Mouse (Mus musculus): ENCODE measurements at regions not wholly inside any gene's neighbourhood (a gene's known extent, or its start where the extent isn't known, plus 50 kb on each side); places are given as distances from the start of the nearest gene placed in this dataset.
A peak's percentile ranks its signal among the peaks of the same experiment; 100 is the strongest.

GRCm38 (mm10) chr10:72347949-72348663, 306.5 kb upstream of the Zwint start:
- Histone ChIP-seq H3K9ac (replicated peaks; ENCODE audit: low read depth) (no peak overlapping the region), H3K4me3 (ENCODE audit: low read depth, low read length) (no peak overlapping the region), H3K9me3 (ENCODE audit: low read length) (no peaks in the 10 kb centered on the region), H3K4me2 (replicated peaks; ENCODE audit: low read depth, low read length) (no peak overlapping the region), H3K27ac (ENCODE audit: low read length) (no peak overlapping the region), H3K36me3 (ENCODE audit: insufficient read depth, low read length) (no peaks in the 10 kb centered on the region), H3K4me1 (ENCODE audit: insufficient read depth, low read depth, low read length) (no peaks in the 10 kb centered on the region), H3K27me3 (replicated peaks; ENCODE audit: insufficient read depth, low read length) (no peaks in the 10 kb centered on the region)
- no peak for ATAC-seq
- 81% methylated on average over 2 of the region's 2 CpGs for WGBS
- TF ChIP-seq CTCF (IDR thresholded peaks at IDR 0.05) (no peak), EP300 (IDR thresholded peaks at IDR 0.05) (no peak)
- no peak for DNase-seq (ENCODE audit: low spot score)

- H3K4me3 ChIP-seq (ENCODE audit: low read depth, low read length): no peak overlapping the region
- no peaks in the 10 kb centered on the region for H3K27me3 ChIP-seq (replicated peaks; ENCODE audit: insufficient read depth, low read length)
- H3K27ac ChIP-seq (ENCODE audit: low read length): no peak overlapping the region
- no peak for DNase-seq (ENCODE audit: low spot score)
- no peaks in the 10 kb centered on the region for H3K36me3 ChIP-seq (ENCODE audit: insufficient read depth, low read length)
- H3K4me1 ChIP-seq (ENCODE audit: insufficient read depth, low read depth, low read length): no peaks in the 10 kb centered on the region
- H3K9me3 ChIP-seq (ENCODE audit: low read length): no peaks in the 10 kb centered on the region
- H3K4me2 ChIP-seq (replicated peaks; ENCODE audit: low read depth, low read length): no peak overlapping the region
- ATAC-seq: no peak
- H3K9ac ChIP-seq (replicated peaks; ENCODE audit: low read depth): no peak overlapping the region
- TF ChIP-seq EP300 (IDR thresholded peaks at IDR 0.05) (no peak), CTCF (IDR thresholded peaks at IDR 0.05) (no peak)
These were observed 301.8 kb upstream of the Zwint start for GRCm38 (mm10) chr10:72352810-72353209.

- Histone ChIP-seq H3K4me1 (ENCODE audit: insufficient read depth, low read depth, low read length) (no peaks in the 10 kb centered on the region), H3K27ac (ENCODE audit: low read length) (no peak overlapping the region), H3K27me3 (replicated peaks; ENCODE audit: insufficient read depth, low read length) (no peaks in the 10 kb centered on the region), H3K4me2 (replicated peaks; ENCODE audit: low read depth, low read length) (no peak overlapping the region), H3K9me3 (ENCODE audit: low read length) (no peaks in the 10 kb centered on the region), H3K4me3 (ENCODE audit: low read depth, low read length) (no peak overlapping the region), H3K36me3 (ENCODE audit: insufficient read depth, low read length) (no peaks in the 10 kb centered on the region), H3K9ac (replicated peaks; ENCODE audit: low read depth) (no peak overlapping the region)
- DNase-seq (ENCODE audit: low spot score) (no peak), ATAC-seq (no peak)
- TF ChIP-seq CTCF (IDR thresholded peaks at IDR 0.05) (no peak), EP300 (IDR thresholded peaks at IDR 0.05) (no peak)
- WGBS: 62% methylated on average over 2 of the region's 2 CpGs
These were observed 301.1 kb upstream of the Zwint start for GRCm38 (mm10) chr10:72353515-72353914.

GRCm38 (mm10) chr10:72383351-72383750, 271.3 kb upstream of the Zwint start:
- Histone ChIP-seq H3K4me1 (ENCODE audit: insufficient read depth, low read depth, low read length) (no peaks in the 10 kb centered on the region), H3K9me3 (ENCODE audit: low read length) (no peaks in the 10 kb centered on the region), H3K4me3 (ENCODE audit: low read depth, low read length) (no peak overlapping the region), H3K27ac (ENCODE audit: low read length) (no peak overlapping the region), H3K27me3 (replicated peaks; ENCODE audit: insufficient read depth, low read length) (no peaks in the 10 kb centered on the region), H3K36me3 (ENCODE audit: insufficient read depth, low read length) (no peaks in the 10 kb centered on the region), H3K9ac (replicated peaks; ENCODE audit: low read depth) (no peak overlapping the region), H3K4me2 (replicated peaks; ENCODE audit: low read depth, low read length) (no peak overlapping the region)
- TF ChIP-seq CTCF (IDR thresholded peaks at IDR 0.05): no peak
- no peak for TF ChIP-seq EP300 (IDR thresholded peaks at IDR 0.05)
- ATAC-seq: no peak
- WGBS: 85% methylated on average over 1 of the region's 1 CpGs
- no peak for DNase-seq (ENCODE audit: low spot score)

- Histone ChIP-seq H3K4me3 (ENCODE audit: low read depth, low read length) (no peak overlapping the region), H3K36me3 (ENCODE audit: insufficient read depth, low read length) (no peaks in the 10 kb centered on the region), H3K27me3 (replicated peaks; ENCODE audit: insufficient read depth, low read length) (no peaks in the 10 kb centered on the region), H3K27ac (ENCODE audit: low read length) (no peak overlapping the region), H3K4me2 (replicated peaks; ENCODE audit: low read depth, low read length) (no peak overlapping the region), H3K4me1 (ENCODE audit: insufficient read depth, low read depth, low read length) (no peaks in the 10 kb centered on the region), H3K9ac (replicated peaks; ENCODE audit: low read depth) (no peak overlapping the region), H3K9me3 (ENCODE audit: low read length) (no peaks in the 10 kb centered on the region)
- DNase-seq (ENCODE audit: low spot score) (no peak), ATAC-seq (no peak)
- WGBS: 57% methylated on average over 1 of the region's 1 CpGs
- TF ChIP-seq EP300 (IDR thresholded peaks at IDR 0.05) (no peak), CTCF (IDR thresholded peaks at IDR 0.05) (no peak)
These were observed 269.8 kb upstream of the Zwint start for GRCm38 (mm10) chr10:72384826-72385225.

- Histone ChIP-seq H3K4me2 (replicated peaks; ENCODE audit: low read depth, low read length) (no peak overlapping the region), H3K36me3 (ENCODE audit: insufficient read depth, low read length) (no peaks in the 10 kb centered on the region), H3K9ac (replicated peaks; ENCODE audit: low read depth) (no peak overlapping the region), H3K4me3 (ENCODE audit: low read depth, low read length) (no peak overlapping the region), H3K27me3 (replicated peaks; ENCODE audit: insufficient read depth, low read length) (no peaks in the 10 kb centered on the region), H3K27ac (ENCODE audit: low read length) (no peak overlapping the region), H3K9me3 (ENCODE audit: low read length) (no peaks in the 10 kb centered on the region), H3K4me1 (ENCODE audit: insufficient read depth, low read depth, low read length) (no peaks in the 10 kb centered on the region)
- no peak for TF ChIP-seq EP300 (IDR thresholded peaks at IDR 0.05)
- TF ChIP-seq CTCF (IDR thresholded peaks at IDR 0.05): peak; percentile 49
- ATAC-seq: no peak
- WGBS: 95% methylated on average over 1 of the region's 1 CpGs
- DNase-seq (ENCODE audit: low spot score): no peak
These were observed 263.2 kb upstream of the Zwint start for GRCm38 (mm10) chr10:72391397-72391796.
